Mouse (Mus musculus) right cerebral cortex, adult 2 months (tissue): Measurements from ENCODE around the gene Nt5c3b.

Experiments
- DNase-seq, 2 experiments: peaks; one replicate each; pipeline ENCODE4 v3.0.0; 2021 to 2022; ENCODE audit warnings: low spot score in 2 of 2

The Nt5c3b gene

GRCm38 (mm10) chr11:100428612-100429199, 12.9 kb downstream of the Nt5c3b start:
- DNase-seq, result no peak

GRCm38 (mm10) chr11:100426820-100427219, 14.8 kb downstream of the Nt5c3b start:
- DNase-seq, result no peak

- DNase-seq, result peak; percentile 71 to 82
These were observed 15.8 kb downstream of the Nt5c3b start for GRCm38 (mm10) chr11:100425851-100426250.

GRCm38 (mm10) chr11:100423836-100424235, 17.8 kb downstream of the Nt5c3b start:
- DNase-seq, result no peak

- DNase-seq, result no peak
These were observed 20.1 kb downstream of the Nt5c3b start for GRCm38 (mm10) chr11:100421537-100421936.

GRCm38 (mm10) chr11:100414914-100415822, 26.4 kb downstream of the Nt5c3b start, which contains the start of gene Fkbp10:
Gene Fkbp10, plus strand, starts transcription at chr11:100415697.
- DNase-seq, result no peak

- peak; percentile 63 to 77 for DNase-seq
These were observed 27.3 kb downstream of the Nt5c3b start, which contains the start of gene P3h4 for GRCm38 (mm10) chr11:100414021-100414913. Gene P3h4, minus strand, starts transcription at chr11:100414836.

- no peak for DNase-seq
These were observed 28.1 kb downstream of the Nt5c3b start for GRCm38 (mm10) chr11:100413541-100413940.

- no peak for DNase-seq
These were observed 29.9 kb downstream of the Nt5c3b start for GRCm38 (mm10) chr11:100411736-100412135.

- no peak for DNase-seq
These were observed 31.9 kb downstream of the Nt5c3b start for GRCm38 (mm10) chr11:100409686-100410085.

GRCm38 (mm10) chr11:100408835-100409462, 32.7 kb downstream of the Nt5c3b start:
- no peak for DNase-seq

GRCm38 (mm10) chr11:100408076-100408834, 33.4 kb downstream of the Nt5c3b start:
- peak; percentile 62 for DNase-seq

GRCm38 (mm10) chr11:100406995-100407705, 34.5 kb downstream of the Nt5c3b start:
- no peak for DNase-seq

- no peak for DNase-seq
These were observed 35.3 kb downstream of the Nt5c3b start for GRCm38 (mm10) chr11:100406273-100406672.

- DNase-seq, result no peak
These were observed 37.0 kb downstream of the Nt5c3b start for GRCm38 (mm10) chr11:100404456-100405074.

GRCm38 (mm10) chr11:100403445-100404134, 38.0 kb downstream of the Nt5c3b start:
- DNase-seq, result no peak

GRCm38 (mm10) chr11:100402682-100403081, 38.9 kb downstream of the Nt5c3b start:
- no peak for DNase-seq

GRCm38 (mm10) chr11:100402240-100402639, 39.4 kb downstream of the Nt5c3b start:
- no peak for DNase-seq

GRCm38 (mm10) chr11:100400842-100401241, 40.8 kb downstream of the Nt5c3b start:
- no peak for DNase-seq
